Comparison of ENCODE assay signal across 8 mouse cellular contexts in the genomic region with DNA sequence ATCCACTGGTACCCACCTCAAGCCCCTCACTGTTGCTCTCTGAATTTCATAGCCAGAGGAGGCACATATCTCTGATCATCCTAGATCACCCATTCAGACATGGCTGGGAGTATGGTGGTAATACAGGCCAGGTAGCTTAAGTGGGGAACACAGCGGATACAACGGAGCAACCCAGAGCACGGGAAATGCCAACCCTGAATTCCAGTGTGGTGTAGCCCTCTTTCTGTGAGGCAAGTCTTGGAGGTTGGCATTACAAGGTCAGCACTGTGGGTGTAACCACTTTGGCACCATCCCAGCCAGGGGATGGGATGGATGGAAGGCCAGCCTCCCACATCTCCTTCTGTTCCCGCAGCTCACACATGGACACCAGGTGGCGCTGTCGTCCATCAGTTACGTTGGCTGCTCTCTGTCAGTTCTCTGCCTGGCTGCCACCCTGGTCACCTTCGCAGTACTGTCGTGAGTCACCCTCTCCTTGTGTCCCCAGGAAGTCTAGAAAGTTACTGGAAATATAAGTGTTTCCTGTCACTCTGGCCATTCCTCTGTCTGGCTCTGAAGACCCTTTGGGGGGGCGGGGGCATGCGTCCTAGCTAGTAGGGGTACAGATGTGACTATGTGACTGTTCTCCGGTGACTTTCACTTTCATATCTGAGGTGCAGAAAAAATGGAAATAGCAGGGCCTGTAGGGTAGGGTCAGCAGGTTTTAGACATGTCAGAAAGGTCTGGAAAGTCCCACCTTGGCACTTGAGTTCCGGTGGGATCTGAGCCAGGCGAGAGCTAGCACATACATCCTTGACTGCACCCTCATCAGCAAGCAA.
A peak's percentile ranks its signal among the peaks of the same experiment; 100 is the strongest.
DNase-seq lines count a peak whose midpoint lies in the region; ATAC-seq and TF ChIP-seq lines count a peak whose summit lies in the region.

No protein-coding gene starts in this region.

- no peaks in the 10 kb centered on the region for H3K36me3 ChIP-seq in heart, embryonic 11.5 days (ENCODE audit: control insufficient read depth, insufficient read depth, low read length)
- no peaks in the 10 kb centered on the region for H3K36me3 ChIP-seq in kidney, embryonic 16.5 days (ENCODE audit: insufficient read depth, low read length)

- WGBS in bone marrow, adult 2 months = 31% methylated on average over 14 of the region's 14 CpGs
- WGBS in heart, embryonic 11.5 days (ENCODE audit: insufficient replicate concordance) = 48% methylated on average over 14 of the region's 14 CpGs
- 47% methylated on average over 14 of the region's 14 CpGs for WGBS in kidney, embryonic 16.5 days

- no peak for TF ChIP-seq POLR2A in bone marrow, adult 2 months (IDR thresholded peaks at IDR 0.05; ENCODE audit: borderline replicate concordance, control insufficient read depth, low read depth, low read length)

- peak; percentile 99 for TF ChIP-seq CTCF in bone marrow, adult 2 months (IDR thresholded peaks at IDR 0.05; ENCODE audit: control insufficient read depth, insufficient read depth, low read length)

- no peak overlapping the region for H3K9ac ChIP-seq in heart, embryonic 11.5 days (ENCODE audit: low read depth, low read length)
- H3K9ac ChIP-seq in kidney, embryonic 16.5 days (replicated peaks; ENCODE audit: low read length) = no peak overlapping the region; the same call in 1 of the 2 replicates

- ATAC-seq in erythroblast, adult 5-6 weeks (replicated peaks; ENCODE audit: low FRiP score, poor library complexity, severe bottlenecking) = peak; percentile 82
- ATAC-seq in heart, embryonic 11.5 days (replicated peaks; ENCODE audit: insufficient number of reproducible peaks, low FRiP score, low TSS enrichment) = no peak; the same call in 1 of the 2 replicates
- ATAC-seq in kidney, embryonic 16.5 days (ENCODE audit: low FRiP score, low TSS enrichment) = peak; percentile 61

- H3K9me3 ChIP-seq in heart, embryonic 11.5 days (replicated peaks; ENCODE audit: control insufficient read depth, low read length) = no peaks in the 10 kb centered on the region
- no peaks in the 10 kb centered on the region for H3K9me3 ChIP-seq in kidney, embryonic 16.5 days (ENCODE audit: low read length)

- H3K4me1 ChIP-seq in bone marrow, adult 2 months (ENCODE audit: control insufficient read depth, insufficient read depth, low read length) = peaks cover 3% of the 10 kb centered on the region; the same call in 1 of the 2 replicates
- H3K4me1 ChIP-seq in heart, embryonic 11.5 days (ENCODE audit: control insufficient read depth, insufficient read depth, low read length) = no peaks in the 10 kb centered on the region
- H3K4me1 ChIP-seq in kidney, embryonic 16.5 days (ENCODE audit: insufficient read depth, low read length) = peaks cover 5% of the 10 kb centered on the region; the same call in 1 of the 2 replicates

- DNase-seq in 3134 (ENCODE audit: extremely low read depth, insufficient read length, low spot score) (peak; percentile 67), liver (peak; percentile 85)
- DNase-seq in monocyte, adult 2 months (ENCODE audit: low read depth in 1 of 2, low spot score in 2 of 2) = peak; percentile 11 to 34
- peak; percentile 61 to 75 for DNase-seq in spleen, postnatal 14 days (ENCODE audit: low spot score in 2 of 2)

- peak overlapping the region; percentile 29 for H3K4me2 ChIP-seq in heart, embryonic 11.5 days
- H3K4me2 ChIP-seq in kidney, embryonic 16.5 days (replicated peaks; ENCODE audit: low read depth, low read length) = 0 out of 2 replicates have a peak overlapping the region, but pooled peaks have one; percentile 35

- H3K4me3 ChIP-seq in bone marrow, adult 2 months (replicated peaks; ENCODE audit: control insufficient read depth, low read depth, low read length) = peak overlapping the region; percentile 64
- no peak overlapping the region for H3K4me3 ChIP-seq in heart, embryonic 11.5 days (ENCODE audit: low read depth, low read length)
- no peak overlapping the region for H3K4me3 ChIP-seq in kidney, embryonic 16.5 days (ENCODE audit: low read length)

- peaks cover 6% of the 10 kb centered on the region; the same call in 1 of the 2 replicates for H3K27me3 ChIP-seq in heart, embryonic 11.5 days (ENCODE audit: control insufficient read depth, insufficient read depth, low read length)
- H3K27me3 ChIP-seq in kidney, embryonic 16.5 days (ENCODE audit: insufficient read depth, low read length) = peaks cover 14% of the 10 kb centered on the region; the same call in 1 of the 2 replicates

- H3K27ac ChIP-seq in bone marrow, adult 2 months (ENCODE audit: control insufficient read depth, insufficient read depth, low read depth, low read length, poor library complexity) = no peak overlapping the region
- no peak overlapping the region for H3K27ac ChIP-seq in heart, embryonic 11.5 days (ENCODE audit: low read depth, low read length)
- no peak overlapping the region for H3K27ac ChIP-seq in kidney, embryonic 16.5 days (ENCODE audit: low read length)

Comparison
In these comparisons a context has a peak if more than half of its experiments do, and no peak if none do; other contexts are left out.
1. DNase-seq: peak in every context shown above with its lines; median percentile 85 in liver; 68 in spleen, postnatal 14 days; 67 in 3134; 22 in monocyte, adult 2 months.